21 mouse cellular contexts compared by ENCODE assay signal in genomic region chr17:8658751-8659454, GRCm38 (mm10).
DNase-seq lines count a peak whose midpoint lies in the region; ATAC-seq and TF ChIP-seq lines count a peak whose summit lies in the region.
"Had no signal": no experiment of that assay in that cellular context is flagged by ENCODE, and none has a peak within 500 bp of the region (broad histone marks: within the 10 kb centered on the region; RNA-seq: fewer than 3 reads in every experiment).

No protein-coding gene starts in this region.

- TF ChIP-seq CTCF in stomach, postnatal 0 days (IDR thresholded peaks at IDR 0.05; ENCODE audit: low read depth), result no peak

- H3K27me3 ChIP-seq in kidney, embryonic 16.5 days (ENCODE audit: insufficient read depth, low read length), result no peaks in the 10 kb centered on the region
- H3K27me3 ChIP-seq in kidney, embryonic 15.5 days, result no peaks in the 10 kb centered on the region
- no peaks in the 10 kb centered on the region for H3K27me3 ChIP-seq in stomach, postnatal 0 days (ENCODE audit: control insufficient read depth, insufficient read depth, low read length)
- H3K27me3 ChIP-seq: forebrain, embryonic 15.5 days; midbrain, embryonic 15.5 days had no signal

- no peaks in the 10 kb centered on the region for H3K4me1 ChIP-seq in kidney, embryonic 16.5 days (ENCODE audit: insufficient read depth, low read length)
- peaks cover 5% of the 10 kb centered on the region; the same call in 1 of the 2 replicates for H3K4me1 ChIP-seq in kidney, embryonic 15.5 days
- H3K4me1 ChIP-seq in stomach, postnatal 0 days (replicated peaks; ENCODE audit: control insufficient read depth, insufficient read depth), result no peaks in the 10 kb centered on the region
- H3K4me1 ChIP-seq: forebrain, embryonic 15.5 days; megakaryocyte, embryonic 14.5 days; midbrain, embryonic 15.5 days had no signal

- H3K9me3 ChIP-seq in kidney, embryonic 16.5 days (ENCODE audit: low read length), result no peaks in the 10 kb centered on the region
- no peaks in the 10 kb centered on the region for H3K9me3 ChIP-seq in kidney, embryonic 15.5 days (replicated peaks)
- no peaks in the 10 kb centered on the region for H3K9me3 ChIP-seq in stomach, postnatal 0 days (ENCODE audit: control insufficient read depth, low read length)
- H3K9me3 ChIP-seq: forebrain, embryonic 15.5 days; megakaryocyte, embryonic 14.5 days; midbrain, embryonic 15.5 days had no signal

- DNase-seq in kidney, adult 11 months, result peak; percentile 78
- peak; percentile 14 for DNase-seq in ZHBTc4 (ENCODE audit: low read depth, low spot score)
- DNase-seq in stomach, postnatal 0 days (ENCODE audit: low spot score), result peak; percentile 17
- no peak for DNase-seq in thymus, adult 18-20 months
- no peak for DNase-seq in adrenal gland, postnatal 4 days (ENCODE audit: low spot score in 2 of 2)
- DNase-seq: adrenal gland, postnatal 14 days; cerebellum, adult 18-20 months; gastrocnemius, postnatal 25 days; lung, adult 18-20 months; right cerebral cortex, postnatal 25 days; thymus, postnatal 4 days had no signal

- no peak overlapping the region for H3K4me2 ChIP-seq in kidney, embryonic 16.5 days (replicated peaks; ENCODE audit: low read depth, low read length)
- H3K4me2 ChIP-seq in kidney, embryonic 15.5 days, result no peak overlapping the region
- H3K4me2 ChIP-seq in stomach, postnatal 0 days (replicated peaks; ENCODE audit: low read depth), result no peak overlapping the region
- H3K4me2 ChIP-seq: forebrain, embryonic 15.5 days; heart, embryonic 11.5 days; liver, embryonic 11.5 days; midbrain, embryonic 15.5 days had no signal

- ATAC-seq in kidney, embryonic 16.5 days (ENCODE audit: low FRiP score, low TSS enrichment), result no peak
- ATAC-seq in kidney, embryonic 15.5 days (replicated peaks; ENCODE audit: low FRiP score), result 0 out of 2 replicates have a peak, but pooled peaks have one; percentile 43
- ATAC-seq in stomach, postnatal 0 days (ENCODE audit: low FRiP score, low TSS enrichment), result peak; percentile 57; the same call in 1 of the 2 replicates
- ATAC-seq: forebrain, embryonic 15.5 days; midbrain, embryonic 15.5 days had no signal

- H3K4me3 ChIP-seq in kidney, embryonic 16.5 days (ENCODE audit: low read length), result no peak overlapping the region
- no peak overlapping the region for H3K4me3 ChIP-seq in kidney, embryonic 15.5 days (replicated peaks)
- H3K4me3 ChIP-seq in stomach, postnatal 0 days (ENCODE audit: low read depth, low read length), result no peak overlapping the region
- H3K4me3 ChIP-seq: erythroblast, embryonic 14.5 days; forebrain, embryonic 15.5 days; megakaryocyte, embryonic 14.5 days; midbrain, embryonic 15.5 days; myocyte had no signal

- H3K36me3 ChIP-seq in kidney, embryonic 16.5 days (ENCODE audit: insufficient read depth, low read length), result no peaks in the 10 kb centered on the region
- no peaks in the 10 kb centered on the region for H3K36me3 ChIP-seq in kidney, embryonic 15.5 days
- H3K36me3 ChIP-seq in stomach, postnatal 0 days (ENCODE audit: control insufficient read depth, insufficient read depth, low read length), result no peaks in the 10 kb centered on the region
- H3K36me3 ChIP-seq: forebrain, embryonic 15.5 days; midbrain, embryonic 15.5 days had no signal

- TF ChIP-seq EP300 in stomach, postnatal 0 days (optimal IDR thresholded peaks at IDR 0.05), result no peak

- H3K27ac ChIP-seq in kidney, embryonic 16.5 days (ENCODE audit: low read length), result no peak overlapping the region
- no peak overlapping the region for H3K27ac ChIP-seq in kidney, embryonic 15.5 days
- H3K27ac ChIP-seq in stomach, postnatal 0 days (replicated peaks), result no peak overlapping the region
- H3K27ac ChIP-seq: forebrain, embryonic 15.5 days; kidney, postnatal 0 days; midbrain, embryonic 15.5 days had no signal

- no peak overlapping the region for H3K9ac ChIP-seq in kidney, embryonic 16.5 days (replicated peaks; ENCODE audit: low read length)
- H3K9ac ChIP-seq in kidney, embryonic 15.5 days, result no peak overlapping the region
- H3K9ac ChIP-seq in stomach, postnatal 0 days (ENCODE audit: low read length), result no peak overlapping the region
- H3K9ac ChIP-seq: forebrain, embryonic 15.5 days; midbrain, embryonic 15.5 days had no signal

- WGBS in kidney, embryonic 16.5 days, result 58% methylated on average over 16 of the region's 16 CpGs
- 58% methylated on average over 16 of the region's 16 CpGs for WGBS in kidney, embryonic 15.5 days
- WGBS in stomach, postnatal 0 days, result 61% methylated on average over 16 of the region's 16 CpGs

Comparison
In these comparisons a context has a peak if more than half of its experiments do, and no peak if none do; other contexts are left out.
1. DNase-seq: peak in kidney, adult 11 months (single experiment), ZHBTc4 (single experiment) and stomach, postnatal 0 days (single experiment); none in thymus, adult 18-20 months (0 of 2) and adrenal gland, postnatal 4 days (0 of 2).